Mouse (Mus musculus): ENCODE data around the gene Adamts12. TPM values are rescaled to one million over a fixed set of nuclear protein-coding genes. Genes with fewer than 3 reads are reported as not detected.

The Adamts12 gene
- polyA plus RNA-seq, 1 experiment = 0.16 TPM

GRCm38 (mm10) chr15:11364795-11365194, 300.2 kb downstream of the Adamts12 start:
- H3K4me1 ChIP-seq (ENCODE audit: control insufficient read depth, insufficient read depth, insufficient read length) = no peaks in the 10 kb centered on the region
- 92% methylated on average over 1 of the region's 1 CpGs for WGBS
- no peak for DNase-seq (ENCODE audit: low read depth in 1 of 2, low spot score in 2 of 2)

DNA sequence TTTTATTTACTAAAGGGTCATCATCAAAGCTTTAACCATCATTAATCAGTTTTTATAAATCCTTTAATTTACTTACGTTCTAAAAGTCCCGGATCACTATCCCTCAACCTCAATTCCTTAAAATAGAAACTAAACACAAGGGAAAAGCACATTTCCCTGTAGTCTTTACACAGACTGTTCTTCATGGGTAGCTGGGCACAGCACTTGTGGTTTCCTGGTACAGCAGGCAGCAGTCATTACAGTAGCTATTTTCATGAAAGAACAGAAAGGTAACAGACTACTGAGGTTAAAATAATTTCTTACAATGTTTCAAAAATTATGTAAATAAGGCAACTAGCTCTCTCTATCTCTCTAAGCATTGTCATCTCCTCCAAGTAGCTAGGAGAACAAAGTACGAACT, 305.0 kb downstream of the Adamts12 start:
- Histone ChIP-seq H3K4me1 (ENCODE audit: control insufficient read depth, insufficient read depth, insufficient read length) (no peaks in the 10 kb centered on the region), H3K27ac (ENCODE audit: insufficient read depth, low read length) (no peak overlapping the region), H3K36me3 (ENCODE audit: control insufficient read depth, insufficient read depth, low read length) (no peaks in the 10 kb centered on the region), H3K27me3 (ENCODE audit: control insufficient read depth, insufficient read depth, low read length) (no peaks in the 10 kb centered on the region), H3K4me3 (ENCODE audit: extremely low read depth, insufficient read depth, insufficient read length) (no peak overlapping the region)
- TF ChIP-seq POLR2A (IDR thresholded peaks at IDR 0.05; ENCODE audit: low read depth, low read length) = no peak
- TF ChIP-seq CTCF (IDR thresholded peaks at IDR 0.05; ENCODE audit: extremely low read depth, insufficient read depth, insufficient read length, insufficient replicate concordance) = no peak
- WGBS = 33% methylated on average over 3 of the region's 3 CpGs
- no peak for DNase-seq (ENCODE audit: low read depth in 1 of 2, low spot score in 2 of 2)

More at GRCm38 (mm10) chr15:11364795-11365194, 300.2 kb downstream of the Adamts12 start:
- no peaks in the 10 kb centered on the region for H3K36me3 ChIP-seq (ENCODE audit: control insufficient read depth, insufficient read depth, low read length)
- H3K27me3 ChIP-seq (ENCODE audit: control insufficient read depth, insufficient read depth, low read length) = no peaks in the 10 kb centered on the region
- no peak overlapping the region for H3K4me3 ChIP-seq (ENCODE audit: extremely low read depth, insufficient read depth, insufficient read length)
- TF ChIP-seq CTCF (IDR thresholded peaks at IDR 0.05; ENCODE audit: extremely low read depth, insufficient read depth, insufficient read length, insufficient replicate concordance) (no peak), POLR2A (IDR thresholded peaks at IDR 0.05; ENCODE audit: low read depth, low read length) (no peak)
- no peak overlapping the region for H3K27ac ChIP-seq (ENCODE audit: insufficient read depth, low read length)

GRCm38 (mm10) chr15:11370477-11371085, 306.0 kb downstream of the Adamts12 start:
- no peak for DNase-seq (ENCODE audit: low read depth in 1 of 2, low spot score in 2 of 2)
- Histone ChIP-seq H3K4me1 (ENCODE audit: control insufficient read depth, insufficient read depth, insufficient read length) (no peaks in the 10 kb centered on the region), H3K27me3 (ENCODE audit: control insufficient read depth, insufficient read depth, low read length) (no peaks in the 10 kb centered on the region), H3K27ac (ENCODE audit: insufficient read depth, low read length) (no peak overlapping the region; the same call in 1 of the 2 replicates), H3K4me3 (ENCODE audit: extremely low read depth, insufficient read depth, insufficient read length) (no peak overlapping the region), H3K36me3 (ENCODE audit: control insufficient read depth, insufficient read depth, low read length) (no peaks in the 10 kb centered on the region)
- TF ChIP-seq CTCF (IDR thresholded peaks at IDR 0.05; ENCODE audit: extremely low read depth, insufficient read depth, insufficient read length, insufficient replicate concordance) (no peak), POLR2A (IDR thresholded peaks at IDR 0.05; ENCODE audit: low read depth, low read length) (no peak)
- WGBS = 87% methylated on average over 7 of the region's 7 CpGs

GRCm38 (mm10) chr15:11379431-11380086, 315.0 kb downstream of the Adamts12 start:
- Histone ChIP-seq H3K27ac (ENCODE audit: insufficient read depth, low read length) (no peak overlapping the region), H3K4me1 (ENCODE audit: control insufficient read depth, insufficient read depth, insufficient read length) (no peaks in the 10 kb centered on the region), H3K36me3 (ENCODE audit: control insufficient read depth, insufficient read depth, low read length) (peaks cover 7% of the 10 kb centered on the region), H3K27me3 (ENCODE audit: control insufficient read depth, insufficient read depth, low read length) (no peaks in the 10 kb centered on the region), H3K4me3 (ENCODE audit: extremely low read depth, insufficient read depth, insufficient read length) (no peak overlapping the region)
- WGBS = 91% methylated on average over 8 of the region's 8 CpGs
- TF ChIP-seq POLR2A (IDR thresholded peaks at IDR 0.05; ENCODE audit: low read depth, low read length) (no peak), CTCF (IDR thresholded peaks at IDR 0.05; ENCODE audit: extremely low read depth, insufficient read depth, insufficient read length, insufficient replicate concordance) (no peak)
- DNase-seq (ENCODE audit: low read depth in 1 of 2, low spot score in 2 of 2) = no peak

DNA sequence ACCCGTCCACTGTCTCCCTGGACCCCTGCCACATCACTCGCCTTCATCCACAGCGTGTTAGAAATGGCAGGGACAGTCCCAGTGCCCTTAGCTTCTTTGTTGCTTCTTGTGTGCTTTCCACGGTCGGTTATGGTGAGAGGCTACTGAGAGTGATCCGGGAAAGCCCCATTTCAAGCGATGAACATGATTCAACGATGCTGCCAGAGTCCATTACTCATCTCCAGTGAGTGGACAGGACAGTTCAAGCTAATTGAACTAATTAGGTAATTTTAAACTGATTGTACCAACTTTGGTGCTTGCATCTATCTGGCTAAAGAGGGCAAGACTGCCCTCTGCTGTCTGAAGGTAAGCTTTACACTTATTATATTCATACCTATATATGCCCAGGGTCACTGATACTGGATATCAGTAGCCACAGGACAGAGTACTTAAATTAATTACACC, 315.5 kb downstream of the Adamts12 start:
- H3K4me3 ChIP-seq (ENCODE audit: extremely low read depth, insufficient read depth, insufficient read length) = no peak overlapping the region
- TF ChIP-seq POLR2A (IDR thresholded peaks at IDR 0.05; ENCODE audit: low read depth, low read length) = no peak
- TF ChIP-seq CTCF (IDR thresholded peaks at IDR 0.05; ENCODE audit: extremely low read depth, insufficient read depth, insufficient read length, insufficient replicate concordance) = no peak
- DNase-seq (ENCODE audit: low read depth in 1 of 2, low spot score in 2 of 2) = no peak
- H3K27me3 ChIP-seq (ENCODE audit: control insufficient read depth, insufficient read depth, low read length) = no peaks in the 10 kb centered on the region
- H3K27ac ChIP-seq (ENCODE audit: insufficient read depth, low read length) = no peak overlapping the region
- no peaks in the 10 kb centered on the region for H3K4me1 ChIP-seq (ENCODE audit: control insufficient read depth, insufficient read depth, insufficient read length)
- WGBS = 52% methylated on average over 8 of the region's 8 CpGs
- H3K36me3 ChIP-seq (ENCODE audit: control insufficient read depth, insufficient read depth, low read length) = peaks cover 11% of the 10 kb centered on the region

- H3K4me3 ChIP-seq (ENCODE audit: extremely low read depth, insufficient read depth, insufficient read length) = no peak overlapping the region
- WGBS = 86% methylated on average over 8 of the region's 8 CpGs
- no peaks in the 10 kb centered on the region for H3K27me3 ChIP-seq (ENCODE audit: control insufficient read depth, insufficient read depth, low read length)
- no peak for DNase-seq (ENCODE audit: low read depth in 1 of 2, low spot score in 2 of 2)
- peaks cover 14% of the 10 kb centered on the region for H3K36me3 ChIP-seq (ENCODE audit: control insufficient read depth, insufficient read depth, low read length)
- no peaks in the 10 kb centered on the region for H3K4me1 ChIP-seq (ENCODE audit: control insufficient read depth, insufficient read depth, insufficient read length)
- TF ChIP-seq POLR2A (IDR thresholded peaks at IDR 0.05; ENCODE audit: low read depth, low read length) = no peak
- no peak for TF ChIP-seq CTCF (IDR thresholded peaks at IDR 0.05; ENCODE audit: extremely low read depth, insufficient read depth, insufficient read length, insufficient replicate concordance)
- H3K27ac ChIP-seq (ENCODE audit: insufficient read depth, low read length) = no peak overlapping the region
Observed at GRCm38 (mm10) chr15:11380616-11381015, 316.0 kb downstream of the Adamts12 start.

DNA sequence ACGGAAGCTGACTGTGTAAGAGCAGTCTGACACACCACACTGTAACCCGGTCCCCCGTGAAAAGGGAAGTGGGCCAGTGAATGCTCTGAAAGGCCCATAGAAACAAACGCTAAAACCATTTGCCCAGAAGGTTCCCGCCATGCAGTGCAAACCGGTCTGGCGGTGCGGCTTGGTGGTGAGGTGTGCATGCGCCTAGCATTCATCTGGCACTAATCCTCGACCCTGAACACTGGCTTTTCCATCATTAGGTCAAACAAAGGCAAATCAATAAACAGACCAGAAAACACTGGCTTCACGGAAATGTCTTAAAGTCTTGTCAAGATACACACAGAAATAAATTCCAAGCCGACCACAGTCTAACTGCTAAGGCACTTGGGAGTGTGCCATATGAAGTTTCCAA, 318.0 kb downstream of the Adamts12 start:
- TF ChIP-seq CTCF (IDR thresholded peaks at IDR 0.05; ENCODE audit: extremely low read depth, insufficient read depth, insufficient read length, insufficient replicate concordance) (no peak), POLR2A (IDR thresholded peaks at IDR 0.05; ENCODE audit: low read depth, low read length) (no peak)
- no peak for DNase-seq (ENCODE audit: low read depth in 1 of 2, low spot score in 2 of 2)
- Histone ChIP-seq H3K4me3 (ENCODE audit: extremely low read depth, insufficient read depth, insufficient read length) (no peak overlapping the region), H3K27me3 (ENCODE audit: control insufficient read depth, insufficient read depth, low read length) (no peaks in the 10 kb centered on the region), H3K36me3 (ENCODE audit: control insufficient read depth, insufficient read depth, low read length) (peaks cover 31% of the 10 kb centered on the region), H3K27ac (ENCODE audit: insufficient read depth, low read length) (no peak overlapping the region), H3K4me1 (ENCODE audit: control insufficient read depth, insufficient read depth, insufficient read length) (no peaks in the 10 kb centered on the region)
- WGBS = 73% methylated on average over 12 of the region's 12 CpGs

Data from spleen, adult 2 months (tissue).